Mouse (Mus musculus) lung, adult 2 months (tissue): Measurements from ENCODE around the gene Tmem151a. TPM values are rescaled to one million over a fixed set of nuclear protein-coding genes. Genes with fewer than 3 reads are reported as not detected.
A peak's percentile ranks its signal among the peaks of the same experiment; 100 is the strongest.

Experiments
- DNase-seq: peaks from one replicate; pipeline ENCODE4 v3.0.0; 2022
- H3K4me1 ChIP-seq: fragments of 200-500 bp; 2 replicates; pipeline ENCODE4 v1.6.1; 2011; ENCODE audit warnings: low read length; ENCODE audit not compliant: control insufficient read depth, insufficient read depth
- H3K4me3 ChIP-seq: fragments of 200-500 bp; replicated peaks from 2 replicates; pipeline ENCODE3; 2011; ENCODE audit warnings: low read depth, mild to moderate bottlenecking, control low read depth, low read length; ENCODE audit errors: extremely low read depth
- CTCF ChIP-seq: fragments of 200-500 bp; IDR thresholded peaks from 2 replicates; pipeline ENCODE4 v1.5.1; 2011; ENCODE audit warnings: mild to moderate bottlenecking, low read length, control low read depth; ENCODE audit not compliant: insufficient read depth
- POLR2A ChIP-seq: fragments of 200-500 bp; IDR thresholded peaks from 2 replicates; pipeline ENCODE4 v1.6.1; 2011; ENCODE audit warnings: low read depth, mild to moderate bottlenecking, control low read depth, low read length, borderline replicate concordance; ENCODE audit errors: extremely low read depth
- WGBS: fragments of 180-500 bp; shearing (Covaris S2); methylation state at CpG from one replicate; pipeline ENCODE4 v1.1.7; 2018; 5-methylcytosine and 5-hydroxymethylcytosine counted together
- polyA plus RNA-seq: library from polyadenylated mRNA; depleted of rRNA; stranded (reverse); fragments of >200 nt; gene quantifications from 2 replicates; pipeline ENCODE4 v1.2.3, GENCODE M21; 2012; rRNA removed

Tmem151a gene
- polyA plus RNA-seq = 10.7 and 11.8 TPM in 2 replicates

DNA sequence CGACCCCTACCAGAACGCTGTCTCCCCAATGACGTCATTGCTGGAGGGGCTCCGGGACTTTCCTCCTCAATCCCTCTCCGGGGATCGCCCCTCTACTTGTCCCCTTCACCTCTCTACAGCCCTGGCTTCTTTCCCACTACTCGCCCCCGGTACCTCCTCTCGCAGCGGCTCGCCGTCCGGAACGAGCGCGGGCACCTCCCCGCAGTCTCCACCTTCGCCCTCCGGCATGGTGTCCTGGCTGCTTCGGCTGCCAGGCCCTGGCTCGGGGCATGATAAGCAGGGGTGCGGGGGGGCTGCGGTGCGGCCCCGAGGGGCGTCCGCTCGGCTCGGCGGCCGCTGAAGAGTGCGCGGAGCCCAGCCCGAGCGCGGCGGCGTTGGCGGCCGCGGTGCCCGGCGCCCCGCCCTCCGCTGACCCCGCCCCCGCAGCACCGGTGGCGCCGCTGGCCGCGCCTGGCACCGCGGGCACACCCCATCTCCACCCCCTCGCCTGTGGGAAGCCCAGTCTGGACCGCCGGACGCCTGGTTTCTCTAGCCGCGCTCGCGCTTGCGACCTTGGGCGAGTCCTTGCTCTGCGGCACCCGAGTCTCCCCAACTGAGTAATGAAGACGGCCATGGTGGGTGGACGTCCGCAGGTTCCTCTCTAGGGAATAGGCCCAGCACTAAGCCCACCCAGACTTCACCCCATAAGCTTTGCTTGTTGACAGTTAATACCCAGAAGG is at the start of gene Tmem151a:
Gene Tmem151a (minus strand): TSS at position 387 of the 719 bp plus-strand sequence.
- peak; percentile 49 for DNase-seq
- Histone ChIP-seq H3K4me3 (peak within 1 kb of the TSS; percentile 52), H3K4me1 (peaks cover 5% of the 10 kb centered on the region)
- WGBS = under 1% methylated on average over 68 of the region's 69 CpGs
- TF ChIP-seq POLR2A (no peak), CTCF (no peak)

GRCm38 (mm10) chr19:5131237-5131636 is 45.9 kb upstream of the Tmem151a start:
- DNase-seq = no peak
- Histone ChIP-seq H3K4me3 (no peak overlapping the region), H3K4me1 (no peaks in the 10 kb centered on the region)
- WGBS = 33% methylated on average over 4 of the region's 4 CpGs
- TF ChIP-seq CTCF (no peak), POLR2A (no peak)

- H3K4me1 ChIP-seq = no peaks in the 10 kb centered on the region
- no peak overlapping the region for H3K4me3 ChIP-seq
- no peak for TF ChIP-seq POLR2A
- TF ChIP-seq CTCF = no peak
- no peak for DNase-seq
- 47% methylated on average over 1 of the region's 1 CpGs for WGBS
Observed at GRCm38 (mm10) chr19:5129770-5130169, 44.4 kb upstream of the Tmem151a start.

DNA sequence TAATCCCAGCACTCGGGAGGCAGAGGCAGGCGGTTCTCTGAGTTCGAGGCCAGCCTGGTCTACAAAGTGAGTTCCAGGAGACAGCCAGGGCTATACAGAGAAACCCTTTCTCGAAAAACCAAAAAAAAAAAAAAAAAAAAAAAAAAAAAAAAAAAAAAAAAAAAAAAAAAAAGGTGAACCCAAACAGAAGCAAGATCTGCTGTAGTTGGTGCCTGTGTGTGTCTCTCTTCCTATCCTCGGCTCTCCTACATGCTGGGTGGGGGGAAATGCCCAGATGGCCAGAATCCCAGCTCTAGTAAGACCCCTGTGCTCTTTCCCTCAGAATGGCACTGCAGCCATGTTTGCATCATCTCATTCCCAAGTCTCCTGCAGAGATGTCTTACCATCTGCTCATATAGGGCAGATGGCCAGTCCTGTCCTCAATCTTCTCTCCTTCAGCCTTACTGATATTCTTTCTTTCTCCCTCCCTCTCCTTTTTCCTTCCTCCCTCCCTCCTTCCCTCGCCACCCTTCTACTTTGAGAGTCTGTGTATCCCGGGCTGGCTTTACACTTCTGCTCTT is 38.8 kb upstream of the Tmem151a start:
- 58% methylated on average over 7 of the region's 7 CpGs for WGBS
- TF ChIP-seq CTCF (no peak), POLR2A (no peak)

DNA sequence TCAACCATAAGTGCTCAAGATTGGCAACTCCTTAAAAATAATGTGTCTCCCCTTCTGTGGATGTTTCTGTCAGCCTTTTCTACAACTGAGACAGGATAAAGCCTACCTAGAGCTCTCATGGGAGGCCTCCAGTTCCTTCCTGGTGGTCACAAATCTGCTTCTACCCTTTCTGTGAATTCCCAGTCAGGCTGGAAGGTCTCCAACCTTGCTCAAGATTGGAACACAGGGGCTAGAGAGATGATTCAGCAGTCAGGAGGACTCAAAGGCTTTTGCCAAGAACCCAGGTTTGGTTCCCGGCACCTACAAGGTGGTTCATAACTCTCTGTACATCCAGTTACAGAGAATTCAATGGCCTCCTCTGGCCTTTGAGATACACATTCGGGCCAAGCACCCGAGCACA is 37.9 kb upstream of the Tmem151a start:
- 69% methylated on average over 3 of the region's 3 CpGs for WGBS
- H3K4me1 ChIP-seq = no peaks in the 10 kb centered on the region
- no peak overlapping the region for H3K4me3 ChIP-seq
- DNase-seq = no peak
- TF ChIP-seq POLR2A (no peak), CTCF (no peak)

More for the DNA sequence above, 38.8 kb upstream of the Tmem151a start:
- no peak overlapping the region for H3K4me3 ChIP-seq
- DNase-seq = no peak
- no peaks in the 10 kb centered on the region for H3K4me1 ChIP-seq

GRCm38 (mm10) chr19:5122492-5122891 is 37.2 kb upstream of the Tmem151a start:
- Histone ChIP-seq H3K4me1 (no peaks in the 10 kb centered on the region), H3K4me3 (no peak overlapping the region)
- WGBS = 69% methylated on average over 10 of the region's 10 CpGs
- TF ChIP-seq CTCF (no peak), POLR2A (no peak)
- no peak for DNase-seq

DNA sequence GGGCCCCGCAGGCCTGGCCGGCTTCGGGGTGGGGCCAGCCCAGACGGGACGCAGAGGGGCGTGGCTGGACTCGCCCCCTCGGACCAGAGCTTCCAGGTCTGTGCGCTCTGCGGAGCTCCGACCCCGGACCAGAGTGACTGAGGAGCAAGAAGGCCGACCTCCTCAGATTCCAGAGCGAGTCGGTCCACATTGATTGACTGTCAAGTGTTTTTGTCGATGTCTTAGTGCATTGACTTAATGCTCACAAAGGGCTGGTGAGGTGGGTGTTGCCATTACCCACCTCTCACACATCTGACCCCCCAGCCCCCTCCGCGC is 33.0 kb upstream of the Tmem151a start, which contains the start of gene Klc2:
Gene Klc2 (minus strand): TSS at position 177 of the 315 bp plus-strand sequence.
- H3K4me3 ChIP-seq = peak within 1 kb of the TSS; percentile 79
- TF ChIP-seq POLR2A (no peak), CTCF (no peak)
- H3K4me1 ChIP-seq = peaks cover 3% of the 10 kb centered on the region; the same call in 1 of the 2 replicates
- no peak for DNase-seq
- WGBS = 2% methylated on average over 18 of the region's 18 CpGs

GRCm38 (mm10) chr19:5117494-5118383 is 32.4 kb upstream of the Tmem151a start:
- TF ChIP-seq POLR2A (0 out of 2 replicates have a peak, but pooled peaks have one; percentile 32), CTCF (peak; percentile 61)
- peak; percentile 88 for DNase-seq
- Histone ChIP-seq H3K4me3 (peak overlapping the region; percentile 79), H3K4me1 (peaks cover 3% of the 10 kb centered on the region; the same call in 1 of the 2 replicates)
- under 1% methylated on average over 83 of the region's 83 CpGs for WGBS

DNA sequence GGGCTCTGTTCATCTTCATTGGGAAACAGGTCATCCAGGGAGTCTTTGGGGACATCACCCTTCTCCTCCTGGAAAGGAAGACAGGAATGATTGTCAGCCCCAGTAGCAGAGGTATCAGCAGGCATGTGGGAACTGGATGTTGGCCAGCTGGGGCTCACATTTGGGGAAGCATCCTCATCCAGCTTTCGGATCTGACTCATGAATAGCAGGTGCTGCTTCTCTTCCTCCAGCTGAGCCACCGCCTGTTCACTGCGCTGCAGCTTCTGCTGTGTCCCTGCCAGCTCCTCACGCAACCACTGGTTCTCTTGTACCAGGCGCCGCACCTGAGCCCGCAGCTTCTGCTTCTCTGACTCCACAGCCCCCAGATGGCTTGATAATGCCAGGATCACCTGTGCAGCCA is 28.5 kb upstream of the Tmem151a start:
- H3K4me1 ChIP-seq = peaks cover 3% of the 10 kb centered on the region; the same call in 1 of the 2 replicates
- DNase-seq = no peak
- no peak overlapping the region for H3K4me3 ChIP-seq
- TF ChIP-seq POLR2A (no peak), CTCF (no peak)
- WGBS = 93% methylated on average over 7 of the region's 7 CpGs
